Comparison of ENCODE assay signal across 14 mouse cellular contexts in the genomic region with DNA sequence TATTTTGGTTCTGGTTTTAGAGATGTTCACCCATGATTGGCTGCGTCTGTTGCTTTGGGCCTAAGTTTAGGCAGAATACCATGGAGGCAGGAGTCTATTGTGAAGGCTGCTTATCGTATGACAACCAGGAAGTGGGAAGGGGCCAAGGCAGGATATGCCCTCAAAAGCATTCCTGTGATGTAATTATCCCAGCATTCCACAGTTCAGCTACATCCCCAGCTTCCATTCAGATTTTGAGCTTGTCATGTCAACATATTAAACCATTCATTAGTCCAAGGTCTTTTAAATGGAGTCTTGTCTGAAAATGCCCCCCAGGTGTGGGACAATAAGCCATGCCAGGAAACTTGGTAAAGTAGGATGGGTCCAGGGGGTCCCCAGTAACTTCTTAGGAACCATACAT.
"Had no signal": no experiment of that assay in that cellular context is flagged by ENCODE, and none has a peak within 500 bp of the region (broad histone marks: within the 10 kb centered on the region; RNA-seq: fewer than 3 reads in every experiment).

No protein-coding gene starts in this region.

- ATAC-seq: intestine, embryonic 16.5 days; liver, postnatal 0 days; midbrain, embryonic 16.5 days had no signal

- H3K9me3 ChIP-seq: liver, embryonic 13.5 days; midbrain, embryonic 12.5 days; neural tube, embryonic 13.5 days; stomach, embryonic 15.5 days had no signal

- DNase-seq: kidney, adult 8-10 months; kidney, postnatal 10 days; kidney, postnatal 4 days; left cerebral cortex, postnatal 4 days; liver, embryonic 13.5 days; liver, postnatal 0 days; lung, postnatal 10 days; thymus, adult 18-20 months; thymus, postnatal 14 days had no signal

- H3K27me3 ChIP-seq: liver, embryonic 13.5 days; midbrain, embryonic 12.5 days; neural tube, embryonic 13.5 days; stomach, embryonic 15.5 days had no signal

- H3K9ac ChIP-seq: liver, embryonic 13.5 days; liver, postnatal 0 days; midbrain, embryonic 12.5 days; neural tube, embryonic 13.5 days; stomach, embryonic 15.5 days had no signal

- H3K4me3 ChIP-seq: liver, embryonic 13.5 days; midbrain, embryonic 12.5 days; neural tube, embryonic 13.5 days; stomach, embryonic 15.5 days had no signal

- H3K27ac ChIP-seq: liver, embryonic 13.5 days; midbrain, embryonic 12.5 days; neural tube, embryonic 13.5 days; stomach, embryonic 15.5 days had no signal

- H3K36me3 ChIP-seq: liver, embryonic 13.5 days; midbrain, embryonic 12.5 days; neural tube, embryonic 13.5 days; stomach, embryonic 15.5 days had no signal

- H3K4me2 ChIP-seq: liver, embryonic 13.5 days; midbrain, embryonic 12.5 days; neural tube, embryonic 13.5 days; stomach, embryonic 15.5 days had no signal

- H3K4me1 ChIP-seq: stomach, embryonic 15.5 days had no signal
